Mouse (Mus musculus) hindbrain, postnatal 0 days (tissue): ENCODE results near the gene Pip5k1b. TPM values are rescaled to one million over a fixed set of nuclear protein-coding genes. Genes with fewer than 3 reads are reported as not detected.

Source experiments
- ATAC-seq: fragments of 200-750 bp; cut with Nextera tagmentation; 2 replicates; pipeline ENCODE4 v1.8.0; 2017; ENCODE audit warnings: mild to moderate bottlenecking, moderate TSS enrichment, moderate library complexity
- DNase-seq: peaks from one replicate; pipeline ENCODE4 v3.0.0-alpha.2; 2015; ENCODE audit warnings: low spot score
- H3K27ac ChIP-seq: fragments of 300-500 bp; sonication (generic); 2 replicates; pipeline ENCODE4 v1.5.1; 2014; ENCODE audit warnings: mild to moderate bottlenecking
- H3K27me3 ChIP-seq: fragments of 300-500 bp; sonication (generic); 2 replicates; pipeline ENCODE4 v1.6.1; 2014; ENCODE audit warnings: low read length, mixed read lengths; ENCODE audit not compliant: insufficient read depth
- H3K36me3 ChIP-seq: fragments of 300-500 bp; sonication (generic); 2 replicates; pipeline ENCODE4 v1.6.1; 2014; ENCODE audit warnings: low read length, mixed read lengths; ENCODE audit not compliant: insufficient read depth
- H3K4me1 ChIP-seq: fragments of 300-500 bp; sonication (generic); 2 replicates; pipeline ENCODE4 v1.6.1; 2014; ENCODE audit warnings: antibody characterized with exemption, low read length, mixed read lengths; ENCODE audit not compliant: insufficient read depth
- H3K4me2 ChIP-seq: fragments of 300-500 bp; sonication (generic); 2 replicates; pipeline ENCODE4 v1.6.1; 2014; ENCODE audit warnings: low read depth, mild to moderate bottlenecking, low read length, moderate library complexity, mixed read lengths
- H3K4me3 ChIP-seq: fragments of 300-500 bp; sonication (generic); 2 replicates; pipeline ENCODE4 v1.5.1; 2014; ENCODE audit warnings: low read length
- H3K9ac ChIP-seq: fragments of 300-500 bp; sonication (generic); replicated peaks from 2 replicates; pipeline ENCODE4 v1.6.1; 2014; ENCODE audit warnings: mild to moderate bottlenecking, low read length, moderate library complexity, mixed read lengths
- H3K9me3 ChIP-seq: fragments of 300-500 bp; sonication (generic); 2 replicates; pipeline ENCODE4 v1.6.1; 2016; ENCODE audit warnings: low read length, mixed read lengths
- CTCF ChIP-seq: IDR thresholded peaks from 2 replicates; pipeline ENCODE4 v1.5.1; 2016; ENCODE audit warnings: antibody characterized with exemption, control low read depth, low read depth
- WGBS: fragments of 180-500 bp; shearing (Covaris S2); extraction: QIAGEN DNeasy Blood & Tissue Kit; methylation state at CpG from one replicate; pipeline ENCODE4 v1.1.7; 2014; 5-methylcytosine and 5-hydroxymethylcytosine counted together
- polyA plus RNA-seq: library from polyadenylated mRNA; unstranded; fragments of >200 nt; fragmentation: Nextera tagmentation; extraction: Ambion mirVana; gene quantifications from 2 replicates; pipeline ENCODE4 v1.2.1, GENCODE M21; 2015
- total RNA-seq: library from RNA; depleted of rRNA; stranded (reverse); fragments of >200 nt; gene quantifications from 2 replicates; pipeline ENCODE4 v1.2.3, GENCODE M21; 2014

Pip5k1b gene
- total and polyA plus RNA-seq, 2 experiments from 2014 or later: 2.0 to 2.2 TPM

DNA sequence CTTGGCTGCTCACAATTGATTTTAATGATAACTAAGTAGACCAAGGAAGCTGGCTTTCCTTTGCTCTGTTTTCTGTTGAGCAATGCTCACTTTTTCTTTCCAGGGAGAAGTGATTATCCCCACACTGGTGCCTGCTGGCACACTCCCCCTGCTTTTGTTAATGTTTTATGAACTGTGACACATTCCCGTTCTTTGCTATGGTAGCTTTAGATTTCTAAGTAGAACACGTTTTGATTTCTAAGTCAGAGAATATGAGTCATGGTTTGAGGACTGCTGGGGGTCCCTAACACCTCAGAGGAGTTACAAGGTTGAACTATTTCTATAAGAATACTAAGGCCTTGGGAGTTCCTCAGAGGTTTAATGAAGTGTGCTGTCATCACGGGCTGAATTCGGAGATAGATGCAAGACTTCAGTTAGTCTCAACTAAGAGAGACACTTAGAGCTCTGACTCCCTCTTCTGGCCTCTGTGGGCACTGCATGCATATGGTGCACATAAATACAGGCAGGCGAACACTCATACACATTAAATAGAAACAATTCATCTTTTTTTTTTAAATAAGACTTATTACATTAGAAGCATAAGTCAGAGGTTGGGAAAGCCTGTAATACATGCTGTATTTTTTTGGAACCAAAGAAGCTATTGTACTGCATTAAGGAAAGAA, 203.2 kb downstream of the Pip5k1b start:
- Histone ChIP-seq H3K4me1 (no peaks in the 10 kb centered on the region), H3K27ac (no peak overlapping the region), H3K9ac (no peak overlapping the region), H3K9me3 (no peaks in the 10 kb centered on the region), H3K36me3 (no peaks in the 10 kb centered on the region), H3K4me2 (no peak overlapping the region), H3K4me3 (no peak overlapping the region), H3K27me3 (no peaks in the 10 kb centered on the region)
- DNase-seq (no peak), ATAC-seq (no peak)
- TF ChIP-seq CTCF: peak; percentile 19; the same call in 1 of the 2 replicates
- 62% methylated on average over 5 of the region's 5 CpGs for WGBS

DNA sequence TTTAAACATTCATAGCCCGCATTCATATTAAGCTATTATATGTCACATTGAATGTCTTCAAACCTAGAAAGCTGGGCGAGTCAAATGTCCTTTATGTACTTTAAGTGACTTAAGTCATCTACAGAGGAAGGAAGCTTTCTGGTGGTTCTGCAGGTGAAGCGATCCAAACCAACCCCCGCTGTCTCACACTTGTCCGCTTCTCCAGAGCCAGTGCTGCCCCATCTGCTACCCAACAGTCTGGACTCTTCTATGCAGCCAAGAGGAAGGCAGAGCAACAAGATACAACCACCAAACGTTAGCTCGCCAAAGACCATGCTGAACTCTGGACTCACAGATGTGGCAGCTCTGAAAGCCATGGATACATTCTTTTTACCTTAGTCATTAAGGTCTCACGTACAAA, 211.2 kb downstream of the Pip5k1b start:
- Histone ChIP-seq H3K9ac (no peak overlapping the region), H3K9me3 (no peaks in the 10 kb centered on the region), H3K36me3 (no peaks in the 10 kb centered on the region), H3K4me1 (no peaks in the 10 kb centered on the region), H3K4me3 (no peak overlapping the region), H3K4me2 (no peak overlapping the region), H3K27ac (no peak overlapping the region), H3K27me3 (no peaks in the 10 kb centered on the region)
- no peak for TF ChIP-seq CTCF
- DNase-seq (no peak), ATAC-seq (no peak)
- WGBS: 90% methylated on average over 8 of the region's 8 CpGs

DNA sequence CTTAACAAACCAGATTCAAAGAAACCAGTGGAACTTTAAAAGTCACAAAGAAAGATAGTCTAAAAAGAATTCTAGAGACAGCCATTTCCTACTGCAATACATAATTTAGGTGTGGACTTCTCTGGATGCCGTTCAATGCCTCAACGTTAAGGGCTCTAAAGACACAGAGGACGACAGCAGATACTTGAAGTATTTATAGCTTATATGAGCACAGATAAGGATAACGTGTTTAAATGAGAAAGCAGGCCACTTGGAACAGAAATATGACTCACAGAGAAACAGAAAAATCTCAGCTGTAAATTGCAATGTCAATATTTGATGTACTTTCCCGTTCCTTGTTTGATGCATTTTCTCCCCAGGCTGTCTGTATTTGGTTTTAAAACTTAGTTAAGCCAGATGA, 212.9 kb downstream of the Pip5k1b start:
- no peak for TF ChIP-seq CTCF
- H3K4me1 ChIP-seq: no peaks in the 10 kb centered on the region
- no peak overlapping the region for H3K9ac ChIP-seq
- ATAC-seq: no peak
- WGBS: 73% methylated on average over 5 of the region's 5 CpGs
- no peak overlapping the region for H3K4me2 ChIP-seq
- no peaks in the 10 kb centered on the region for H3K9me3 ChIP-seq
- no peak for DNase-seq
- H3K36me3 ChIP-seq: no peaks in the 10 kb centered on the region
- no peak overlapping the region for H3K4me3 ChIP-seq
- H3K27ac ChIP-seq: no peak overlapping the region
- no peaks in the 10 kb centered on the region for H3K27me3 ChIP-seq

DNA sequence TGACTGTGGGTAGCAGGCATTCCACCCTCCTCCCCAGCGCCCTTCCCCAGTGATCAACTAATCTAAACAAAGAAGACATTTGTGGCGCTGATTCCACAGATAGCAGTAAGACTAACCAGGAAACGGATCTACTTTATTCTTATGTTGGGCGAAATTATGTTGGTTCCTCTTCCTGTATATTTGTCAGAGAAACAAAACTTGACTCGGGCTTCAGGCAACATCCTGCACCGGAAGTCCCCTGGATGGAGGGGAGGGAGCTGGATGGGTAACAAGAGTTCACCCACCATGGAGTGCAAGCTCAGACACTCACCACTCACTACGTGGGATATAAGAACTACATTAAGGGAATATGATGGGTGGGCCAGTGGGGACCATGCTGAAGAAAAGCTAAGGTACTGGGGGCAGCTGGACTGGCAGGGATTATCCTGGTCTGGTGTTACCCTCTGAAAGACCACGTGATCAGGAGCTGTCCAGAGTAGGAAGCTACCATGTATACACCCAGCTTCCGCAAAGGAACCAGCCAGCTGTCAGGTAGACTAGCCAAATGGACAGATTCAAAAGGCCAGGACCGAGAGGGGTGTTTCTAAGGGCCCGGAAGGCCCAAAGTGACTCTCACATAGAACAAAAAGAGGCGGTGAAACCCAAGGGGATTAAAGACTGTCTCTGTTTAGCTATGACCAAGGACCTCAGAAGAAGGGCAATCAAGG, 219.1 kb downstream of the Pip5k1b start:
- Histone ChIP-seq H3K27me3 (no peaks in the 10 kb centered on the region), H3K4me2 (no peak overlapping the region), H3K36me3 (no peaks in the 10 kb centered on the region), H3K4me3 (no peak overlapping the region), H3K4me1 (no peaks in the 10 kb centered on the region), H3K27ac (no peak overlapping the region), H3K9ac (no peak overlapping the region), H3K9me3 (no peaks in the 10 kb centered on the region)
- no peak for TF ChIP-seq CTCF
- WGBS: 70% methylated on average over 12 of the region's 12 CpGs
- DNase-seq (no peak), ATAC-seq (no peak)

DNA sequence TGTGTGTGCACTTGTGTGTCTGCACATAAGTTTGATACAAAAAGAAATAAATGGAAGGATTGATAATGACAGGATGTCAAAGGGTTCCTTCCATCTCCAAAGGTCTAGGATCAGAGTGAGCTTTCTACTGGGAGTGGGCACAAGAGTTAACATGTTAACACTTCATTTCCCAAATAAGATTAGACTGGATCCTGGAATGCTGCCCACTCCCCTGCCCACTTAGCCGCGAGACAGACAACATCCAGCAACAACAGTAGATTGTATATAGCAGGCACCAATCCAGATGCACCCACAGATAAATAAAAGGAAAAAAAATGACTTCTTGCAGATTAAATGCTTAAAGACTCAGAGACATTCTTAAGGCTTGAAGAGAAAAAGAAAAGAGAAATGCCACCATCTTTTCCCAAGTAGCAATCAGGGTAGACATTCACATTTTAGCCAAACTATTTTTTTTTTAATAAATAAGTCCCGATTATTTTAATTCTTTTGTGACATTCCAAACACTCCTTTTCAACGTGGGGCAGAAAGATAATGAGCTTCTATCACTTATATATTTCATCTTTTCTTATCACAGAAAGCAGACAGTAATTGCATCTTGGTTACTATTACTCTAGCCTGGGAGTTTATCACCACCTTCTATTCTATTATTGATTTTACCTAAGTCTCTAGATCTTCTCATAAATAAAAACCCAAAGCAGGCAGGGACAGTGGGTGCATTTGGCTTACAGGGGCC, 219.9 kb downstream of the Pip5k1b start:
- Histone ChIP-seq H3K4me2 (no peak overlapping the region), H3K27me3 (no peaks in the 10 kb centered on the region), H3K27ac (no peak overlapping the region), H3K9me3 (no peaks in the 10 kb centered on the region), H3K4me3 (no peak overlapping the region), H3K4me1 (no peaks in the 10 kb centered on the region), H3K9ac (no peak overlapping the region), H3K36me3 (no peaks in the 10 kb centered on the region)
- TF ChIP-seq CTCF: no peak
- DNase-seq (peak; percentile 57), ATAC-seq (no peak)
- 46% methylated on average over 4 of the region's 4 CpGs for WGBS

DNA sequence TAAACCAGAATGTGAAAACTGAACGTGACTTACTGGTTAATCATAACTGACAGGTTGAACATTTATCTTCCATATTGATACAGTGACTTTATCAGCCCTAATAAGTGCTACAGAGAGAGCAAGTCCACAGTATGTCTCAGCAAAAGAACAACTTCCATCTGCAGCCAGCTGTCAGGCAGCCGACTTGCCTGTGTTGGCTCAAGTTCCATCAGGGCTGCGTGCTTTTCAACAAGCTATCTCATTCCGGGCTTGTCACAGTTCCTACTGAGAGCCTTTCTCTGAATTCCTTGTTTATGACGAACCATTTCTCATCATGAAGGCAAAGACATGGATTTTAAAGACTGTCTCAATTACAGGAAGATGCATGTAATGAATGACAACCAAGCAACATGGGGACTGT, 222.7 kb downstream of the Pip5k1b start:
- ATAC-seq: no peak
- 53% methylated on average over 5 of the region's 5 CpGs for WGBS
- Histone ChIP-seq H3K4me2 (no peak overlapping the region), H3K9ac (no peak overlapping the region), H3K36me3 (no peaks in the 10 kb centered on the region), H3K9me3 (no peaks in the 10 kb centered on the region), H3K4me3 (no peak overlapping the region), H3K4me1 (no peaks in the 10 kb centered on the region), H3K27me3 (no peaks in the 10 kb centered on the region), H3K27ac (no peak overlapping the region)
- DNase-seq: peak; percentile 18
- no peak for TF ChIP-seq CTCF
